Mouse (Mus musculus) limb, embryonic 11.5 days (tissue): ENCODE measurements around the gene Mef2c. TPM values are rescaled to one million over a fixed set of nuclear protein-coding genes. Genes with fewer than 3 reads are reported as not detected.

Experiments
- ATAC-seq: fragments of 200-750 bp; cut with Nextera tagmentation; 2 replicates; pipeline ENCODE4 v1.8.0; 2017; ENCODE audit warnings: low read depth; ENCODE audit not compliant: insufficient number of reproducible peaks, low FRiP score, low TSS enrichment
- DNase-seq: peaks from one replicate; pipeline ENCODE4 v3.0.0-alpha.2; 2015; ENCODE audit warnings: low spot score
- H3K27ac ChIP-seq: fragments of 300-500 bp; sonication (generic); replicated peaks from 2 replicates; pipeline ENCODE4 v1.5.1; 2014; ENCODE audit warnings: low read depth, mild to moderate bottlenecking, low read length
- H3K27me3 ChIP-seq: fragments of 300-500 bp; sonication (generic); 2 replicates; pipeline ENCODE4 v1.6.1; 2014; ENCODE audit warnings: mild to moderate bottlenecking, low read length, mixed read lengths; ENCODE audit not compliant: control insufficient read depth, insufficient read depth
- H3K36me3 ChIP-seq: fragments of 300-500 bp; sonication (generic); 2 replicates; pipeline ENCODE4 v1.6.1; 2014; ENCODE audit warnings: mild to moderate bottlenecking, low read length, moderate library complexity, mixed read lengths; ENCODE audit not compliant: control insufficient read depth, insufficient read depth
- H3K4me1 ChIP-seq: fragments of 300-500 bp; sonication (generic); 2 replicates; pipeline ENCODE4 v1.6.1; 2014; ENCODE audit warnings: low read length, mixed read lengths; ENCODE audit not compliant: control insufficient read depth, insufficient read depth
- H3K4me2 ChIP-seq: fragments of 300-500 bp; sonication (generic); 2 replicates; pipeline ENCODE4 v1.6.1; 2014; ENCODE audit warnings: low read depth, mild to moderate bottlenecking, moderate library complexity; ENCODE audit not compliant: severe bottlenecking
- H3K4me3 ChIP-seq: fragments of 300-500 bp; sonication (generic); 2 replicates; pipeline ENCODE4 v1.5.1; 2014; ENCODE audit warnings: low read depth, low read length
- H3K9ac ChIP-seq: fragments of 300-500 bp; sonication (generic); 2 replicates; pipeline ENCODE4 v1.6.1; 2014; ENCODE audit warnings: mild to moderate bottlenecking, low read length
- H3K9me3 ChIP-seq: fragments of 300-500 bp; sonication (generic); 2 replicates; pipeline ENCODE4 v1.6.1; 2016; ENCODE audit warnings: low read length; ENCODE audit not compliant: control insufficient read depth
- WGBS: fragments of 180-500 bp; shearing (Covaris S2); extraction: QIAGEN DNeasy Blood & Tissue Kit; methylation state at CpG from one replicate; pipeline ENCODE4 v1.1.7; 2014; 5-methylcytosine and 5-hydroxymethylcytosine counted together
- polyA plus RNA-seq: library from polyadenylated mRNA; unstranded; fragments of >200 nt; fragmentation: Nextera tagmentation; extraction: Ambion mirVana; gene quantifications from 2 replicates; pipeline ENCODE4 v1.2.1, GENCODE M21; 2014

Gene Mef2c
- polyA plus RNA-seq, 1 experiment from 2014 or later = 27.8 TPM

DNA sequence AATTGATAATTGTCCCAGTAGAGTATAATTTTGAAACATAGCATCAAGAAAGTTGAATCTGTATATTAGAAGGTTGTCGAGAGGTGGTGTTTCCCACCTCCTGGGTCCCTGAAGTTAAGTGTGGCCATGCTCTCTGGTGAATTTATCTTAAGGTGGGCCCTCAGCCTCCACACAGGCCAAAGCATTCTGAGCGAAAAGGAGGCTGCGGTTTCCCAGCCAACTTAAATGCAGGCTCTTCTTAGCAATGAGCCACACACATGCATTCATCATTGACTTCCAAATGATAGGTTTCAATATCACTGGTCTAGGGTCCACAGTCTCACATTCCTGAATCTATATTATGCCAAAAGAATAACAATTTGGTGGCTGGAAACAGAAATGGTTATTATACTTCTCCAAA lies 145.2 kb downstream of the Mef2c start:
- H3K4me3 ChIP-seq = no peak overlapping the region
- no peak overlapping the region for H3K4me2 ChIP-seq
- ATAC-seq = no peak
- H3K4me1 ChIP-seq = no peaks in the 10 kb centered on the region
- H3K27ac ChIP-seq = no peak overlapping the region
- DNase-seq = no peak
- no peaks in the 10 kb centered on the region for H3K36me3 ChIP-seq
- H3K9me3 ChIP-seq = no peaks in the 10 kb centered on the region
- H3K27me3 ChIP-seq = no peaks in the 10 kb centered on the region
- no peak overlapping the region for H3K9ac ChIP-seq
- WGBS = 88% methylated on average over 3 of the region's 3 CpGs

DNA sequence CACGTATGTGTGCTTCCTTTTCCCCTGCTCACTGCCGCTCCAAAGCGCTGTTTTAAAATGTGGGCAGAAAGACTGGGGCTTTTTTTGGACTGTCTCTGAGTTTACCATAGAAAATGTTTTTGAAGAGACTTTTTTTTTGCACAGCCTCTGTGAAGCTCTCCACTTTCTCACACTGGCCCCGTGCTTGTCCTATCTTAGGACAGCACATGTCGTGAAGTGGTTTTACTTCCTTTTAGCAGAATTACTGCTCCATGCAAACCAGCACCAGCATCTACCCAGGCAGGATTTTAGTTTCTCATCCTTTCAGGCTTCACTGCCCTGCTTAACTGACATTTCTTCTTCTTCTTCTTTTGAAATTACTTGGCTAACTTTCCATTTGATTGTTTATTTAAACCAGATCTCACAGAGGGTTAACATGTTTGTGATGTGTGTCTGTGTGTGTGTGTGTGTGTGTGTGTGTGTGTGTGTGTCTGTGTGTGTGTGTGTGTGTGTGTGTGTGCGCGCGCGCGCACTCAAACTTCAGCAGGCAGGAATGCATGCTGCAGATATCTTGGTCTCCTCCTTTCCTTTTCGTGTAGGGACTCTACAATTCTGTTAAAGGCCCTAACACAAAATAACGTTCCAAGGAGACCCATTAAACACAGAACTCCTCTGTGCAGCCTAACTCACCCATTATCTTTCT lies 146.1 kb downstream of the Mef2c start:
- Histone ChIP-seq H3K9ac (no peak overlapping the region), H3K4me2 (no peak overlapping the region), H3K4me3 (no peak overlapping the region), H3K4me1 (no peaks in the 10 kb centered on the region), H3K27me3 (no peaks in the 10 kb centered on the region), H3K36me3 (no peaks in the 10 kb centered on the region), H3K27ac (no peak overlapping the region), H3K9me3 (no peaks in the 10 kb centered on the region)
- 87% methylated on average over 12 of the region's 12 CpGs for WGBS
- DNase-seq = no peak
- no peak for ATAC-seq

DNA sequence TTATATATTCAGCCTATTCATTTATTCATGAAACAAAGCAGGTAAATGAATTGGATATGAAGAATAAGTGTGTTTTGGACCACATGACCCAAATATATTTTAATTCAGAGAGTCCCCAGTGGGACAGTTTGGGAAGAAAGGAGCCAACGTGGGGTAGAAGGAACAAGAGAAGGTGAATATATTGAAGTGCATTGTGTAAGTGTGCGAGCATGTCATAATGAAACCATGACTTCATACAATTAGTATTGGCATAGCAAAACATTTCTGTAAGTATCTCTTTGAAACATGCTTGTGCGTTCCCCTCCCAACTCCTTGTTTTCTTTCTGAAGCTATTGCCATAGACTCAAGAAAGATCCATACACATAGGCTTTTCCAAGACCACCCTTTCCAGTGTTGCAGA lies 147.0 kb downstream of the Mef2c start:
- DNase-seq (no peak), ATAC-seq (no peak)
- Histone ChIP-seq H3K4me1 (no peaks in the 10 kb centered on the region), H3K9ac (no peak overlapping the region), H3K9me3 (no peaks in the 10 kb centered on the region), H3K4me3 (no peak overlapping the region), H3K36me3 (no peaks in the 10 kb centered on the region), H3K27me3 (no peaks in the 10 kb centered on the region), H3K4me2 (no peak overlapping the region), H3K27ac (no peak overlapping the region)
- WGBS = 91% methylated on average over 3 of the region's 3 CpGs

DNA sequence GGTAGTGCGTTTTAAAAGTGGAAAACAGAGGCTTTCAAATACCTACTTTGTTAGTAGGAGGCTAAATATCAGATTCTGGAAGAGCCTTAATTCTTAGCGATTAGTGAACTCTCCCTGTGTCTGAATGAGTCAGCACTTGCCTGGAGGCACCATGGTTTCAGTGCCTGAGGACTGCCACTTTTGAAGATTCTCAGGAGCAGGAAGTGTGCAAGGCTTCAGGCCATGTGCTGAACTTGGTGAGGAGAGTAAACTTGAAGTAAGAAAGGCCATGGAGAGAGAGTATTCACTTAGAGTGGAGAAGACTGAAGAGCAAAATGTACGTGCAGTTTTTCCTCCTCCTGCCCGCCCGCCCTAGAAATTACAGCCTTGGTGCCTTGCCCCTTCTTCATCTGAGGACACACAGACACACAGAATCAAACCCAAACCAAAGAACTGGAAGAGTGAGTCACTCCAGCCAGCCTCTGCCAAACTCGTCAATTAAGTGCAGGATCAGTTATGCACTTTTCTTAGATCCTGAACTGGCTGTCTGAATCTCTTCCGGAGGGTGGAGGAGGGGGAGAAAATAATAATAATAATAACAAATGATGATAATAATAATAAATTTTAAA lies 148.2 kb downstream of the Mef2c start:
- WGBS = 80% methylated on average over 7 of the region's 7 CpGs
- H3K36me3 ChIP-seq = no peaks in the 10 kb centered on the region
- no peak overlapping the region for H3K9ac ChIP-seq

GRCm38 (mm10) chr13:83652560-83652959 lies 148.7 kb downstream of the Mef2c start:
- no peak for DNase-seq
- Histone ChIP-seq H3K27me3 (no peaks in the 10 kb centered on the region), H3K4me3 (no peak overlapping the region), H3K4me1 (no peaks in the 10 kb centered on the region), H3K4me2 (no peak overlapping the region), H3K9ac (no peak overlapping the region), H3K27ac (no peak overlapping the region), H3K9me3 (no peaks in the 10 kb centered on the region), H3K36me3 (no peaks in the 10 kb centered on the region)
- ATAC-seq = no peak
- 94% methylated on average over 8 of the region's 8 CpGs for WGBS

More for the DNA sequence above, 148.2 kb downstream of the Mef2c start:
- no peaks in the 10 kb centered on the region for H3K9me3 ChIP-seq
- H3K4me1 ChIP-seq = no peaks in the 10 kb centered on the region
- DNase-seq (no peak), ATAC-seq (no peak)
- no peak overlapping the region for H3K4me2 ChIP-seq
- no peak overlapping the region for H3K27ac ChIP-seq
- no peak overlapping the region for H3K4me3 ChIP-seq
- no peaks in the 10 kb centered on the region for H3K27me3 ChIP-seq

- H3K36me3 ChIP-seq = no peaks in the 10 kb centered on the region
These were observed 151.3 kb downstream of the Mef2c start for GRCm38 (mm10) chr13:83654889-83655769.

DNA sequence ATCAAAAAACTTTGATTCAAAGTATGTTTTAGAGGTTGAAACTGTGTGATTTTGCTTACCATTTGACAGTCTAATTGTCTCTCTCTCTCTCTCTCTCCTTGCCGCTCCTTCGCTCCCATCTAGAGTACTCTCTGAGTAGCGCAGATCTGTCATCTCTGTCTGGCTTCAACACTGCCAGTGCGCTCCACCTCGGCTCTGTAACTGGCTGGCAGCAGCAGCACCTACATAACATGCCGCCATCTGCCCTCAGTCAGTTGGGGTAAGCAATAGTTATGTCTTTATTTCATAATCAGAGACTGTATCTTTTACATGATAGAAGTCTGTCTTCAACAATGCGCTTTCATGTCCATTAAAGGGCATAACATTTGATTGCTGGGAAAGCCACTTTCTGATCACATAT lies 152.3 kb downstream of the Mef2c start:
- Histone ChIP-seq H3K27ac (no peak overlapping the region), H3K4me1 (no peaks in the 10 kb centered on the region), H3K4me3 (no peak overlapping the region), H3K36me3 (no peaks in the 10 kb centered on the region), H3K9me3 (no peaks in the 10 kb centered on the region), H3K9ac (no peak overlapping the region), H3K27me3 (no peaks in the 10 kb centered on the region), H3K4me2 (no peak overlapping the region)
- DNase-seq (no peak), ATAC-seq (no peak)
- WGBS = 78% methylated on average over 7 of the region's 7 CpGs

More at GRCm38 (mm10) chr13:83654889-83655769, 151.3 kb downstream of the Mef2c start:
- no peak overlapping the region for H3K4me3 ChIP-seq
- no peak overlapping the region for H3K27ac ChIP-seq
- no peak overlapping the region for H3K9ac ChIP-seq
- DNase-seq = peak; percentile 92
- H3K4me1 ChIP-seq = no peaks in the 10 kb centered on the region
- no peaks in the 10 kb centered on the region for H3K27me3 ChIP-seq
- H3K4me2 ChIP-seq = no peak overlapping the region
- WGBS = 50% methylated on average over 8 of the region's 8 CpGs
- H3K9me3 ChIP-seq = no peaks in the 10 kb centered on the region
- ATAC-seq = peak; percentile 55; the same call in 1 of the 2 replicates

GRCm38 (mm10) chr13:83656773-83657172 lies 152.9 kb downstream of the Mef2c start:
- Histone ChIP-seq H3K27me3 (no peaks in the 10 kb centered on the region), H3K36me3 (no peaks in the 10 kb centered on the region), H3K4me2 (no peak overlapping the region), H3K9ac (no peak overlapping the region), H3K4me1 (no peaks in the 10 kb centered on the region), H3K9me3 (no peaks in the 10 kb centered on the region), H3K4me3 (no peak overlapping the region), H3K27ac (no peak overlapping the region)
- WGBS = 75% methylated on average over 4 of the region's 4 CpGs
- ATAC-seq (no peak), DNase-seq (no peak)
